Mouse (Mus musculus) cerebellum, adult 2 months (tissue): ENCODE measurements around the gene Fbxo36. TPM values are rescaled to one million over a fixed set of nuclear protein-coding genes. Genes with fewer than 3 reads are reported as not detected.

ENCODE experiments used
- DNase-seq, 2 experiments: peaks; one replicate each; pipeline ENCODE4 v3.0.0; 2021
- H3K27ac ChIP-seq: fragments of 200-500 bp; 2 replicates; pipeline ENCODE4 v1.5.1; 2012; ENCODE audit warnings: low read length, control low read depth, inconsistent platforms; ENCODE audit not compliant: insufficient read depth
- H3K27me3 ChIP-seq: fragments of 200-500 bp; 2 replicates; pipeline ENCODE4 v1.6.1; 2012; ENCODE audit warnings: inconsistent platforms, mild to moderate bottlenecking, low read length, moderate library complexity; ENCODE audit not compliant: control insufficient read depth, insufficient read depth
- H3K4me1 ChIP-seq: fragments of 200-500 bp; 2 replicates; pipeline ENCODE4 v1.6.1; 2011; ENCODE audit warnings: low read length; ENCODE audit not compliant: control insufficient read depth, insufficient read depth
- H3K4me3 ChIP-seq: fragments of 200-500 bp; replicated peaks from 2 replicates; pipeline ENCODE3; 2011; ENCODE audit warnings: mild to moderate bottlenecking, low read depth, low read length, control low read depth; ENCODE audit not compliant: insufficient read depth
- CTCF ChIP-seq: fragments of 200-500 bp; IDR thresholded peaks from 2 replicates; pipeline ENCODE4 v1.5.1; 2011; ENCODE audit warnings: low read depth, mild to moderate bottlenecking, control low read depth, low read length, moderate library complexity, borderline replicate concordance; ENCODE audit not compliant: insufficient read depth
- POLR2A ChIP-seq: fragments of 200-500 bp; IDR thresholded peaks from 2 replicates; pipeline ENCODE4 v1.6.1; 2011; ENCODE audit warnings: low read length, control low read depth, borderline replicate concordance; ENCODE audit not compliant: insufficient read depth
- WGBS: fragments of 180-500 bp; shearing (Covaris S2); methylation state at CpG from one replicate; pipeline ENCODE4 v1.1.7; 2018; 5-methylcytosine and 5-hydroxymethylcytosine counted together
- polyA plus RNA-seq: library from polyadenylated mRNA; depleted of rRNA; stranded (reverse); fragments of >200 nt; gene quantifications from 2 replicates; pipeline ENCODE4 v1.2.3, GENCODE M21; 2012; rRNA removed

Fbxo36 gene
- polyA plus RNA-seq, 1 experiment, result 8.5 TPM

DNA sequence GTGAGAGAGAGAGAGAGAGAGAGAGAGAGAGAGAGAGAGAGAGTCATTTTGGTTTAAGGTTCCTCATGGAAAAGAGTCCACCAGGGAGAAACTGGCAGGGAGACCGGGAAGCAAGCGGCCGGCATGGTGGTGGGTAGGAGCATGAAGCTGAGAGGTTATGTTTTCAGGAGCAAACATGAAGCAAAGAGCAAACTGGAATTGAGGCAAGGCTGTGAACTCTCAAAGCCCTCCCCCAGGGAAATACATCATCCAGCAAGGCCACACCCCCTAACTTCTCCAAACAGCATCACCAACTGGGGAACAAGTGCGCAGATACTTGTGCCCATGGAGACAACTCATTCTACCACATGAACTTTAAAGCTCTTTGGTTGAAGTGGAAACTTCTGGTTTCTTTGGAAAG is 103.9 kb downstream of the Fbxo36 start:
- Histone ChIP-seq H3K4me3 (no peak overlapping the region), H3K27me3 (no peaks in the 10 kb centered on the region), H3K27ac (no peak overlapping the region), H3K4me1 (no peaks in the 10 kb centered on the region)
- DNase-seq, result no peak
- 97% methylated on average over 4 of the region's 4 CpGs for WGBS
- TF ChIP-seq POLR2A (no peak), CTCF (no peak)

DNA sequence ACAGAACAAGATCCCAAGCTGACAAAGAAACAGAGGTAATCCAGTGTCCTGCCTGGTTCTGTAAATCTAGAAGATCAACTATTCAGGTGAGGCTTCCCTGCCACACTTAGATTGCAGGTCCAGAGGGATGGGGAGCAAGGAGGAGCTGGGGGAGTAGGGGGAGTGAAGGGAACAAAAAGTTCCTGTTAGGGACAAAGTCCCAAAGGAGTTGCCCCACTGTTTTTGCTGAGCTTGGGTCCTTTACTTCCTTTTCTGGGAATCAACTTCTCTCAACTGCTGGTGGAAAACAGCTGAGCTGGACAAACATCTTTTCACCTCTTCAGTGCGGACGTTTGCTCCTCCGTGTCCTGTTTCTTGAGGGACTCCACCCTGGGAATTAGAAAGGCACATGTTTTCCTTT is 106.3 kb downstream of the Fbxo36 start:
- WGBS, result 92% methylated on average over 3 of the region's 3 CpGs
- H3K4me1 ChIP-seq, result no peaks in the 10 kb centered on the region
- no peak overlapping the region for H3K27ac ChIP-seq
- TF ChIP-seq POLR2A, result no peak
- TF ChIP-seq CTCF, result no peak
- no peak overlapping the region for H3K4me3 ChIP-seq
- H3K27me3 ChIP-seq, result no peaks in the 10 kb centered on the region
- no peak for DNase-seq

DNA sequence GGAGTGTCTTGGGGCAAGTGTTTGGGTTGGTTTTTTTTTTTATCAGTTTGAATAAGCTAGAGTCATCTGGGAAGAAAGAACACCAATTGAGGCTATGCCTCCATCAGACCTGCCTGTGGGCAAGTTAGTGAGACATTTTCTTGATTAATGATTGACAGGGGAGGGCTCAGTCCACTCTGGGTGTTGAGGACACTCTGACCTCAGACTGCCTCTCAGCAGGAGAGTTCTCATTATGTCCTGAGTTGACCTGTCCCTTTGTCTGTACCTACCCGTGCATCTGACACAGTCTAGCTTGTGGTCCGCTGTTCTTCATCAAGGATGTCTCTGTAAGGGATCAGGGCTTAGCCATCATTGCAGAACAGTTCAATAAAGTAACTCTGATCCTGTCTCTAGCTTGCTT is 107.7 kb downstream of the Fbxo36 start:
- Histone ChIP-seq H3K4me3 (no peak overlapping the region), H3K27ac (no peak overlapping the region), H3K4me1 (0 out of 2 replicates have a peak, but pooled peaks cover 1% of the 10 kb centered on the region), H3K27me3 (no peaks in the 10 kb centered on the region)
- DNase-seq, result no peak
- no peak for TF ChIP-seq POLR2A
- TF ChIP-seq CTCF, result no peak
- 70% methylated on average over 2 of the region's 2 CpGs for WGBS

Other genes starting within 250 kb of the Fbxo36 start
- 277 and 324 TPM in 2 replicates for gene Dner, start 143.6 kb upstream of the Fbxo36 start, polyA plus RNA-seq
- 74.5 and 75.2 TPM in 2 replicates for gene Trip12, start 675 bp downstream of the Fbxo36 start, polyA plus RNA-seq
- gene Slc16a14, start 95.3 kb downstream of the Fbxo36 start, polyA plus RNA-seq, result 4.9 and 5.0 TPM in 2 replicates